Mouse (Mus musculus) small intestine, adult 2 months (tissue): Measurements from ENCODE around the gene Lst1.

Experiments used
- CTCF ChIP-seq: fragments of 200-500 bp; IDR thresholded peaks from 2 replicates; pipeline ENCODE4 v1.5.1; 2012; ENCODE audit warnings: low read depth, mild to moderate bottlenecking, control low read depth, inconsistent platforms, low read length, moderate library complexity, mixed read lengths; ENCODE audit not compliant: insufficient replicate concordance, insufficient read length; ENCODE audit errors: extremely low read depth
- POLR2A ChIP-seq: fragments of 200-500 bp; IDR thresholded peaks from 2 replicates; pipeline ENCODE4 v1.6.1; 2012; ENCODE audit warnings: low read depth, mild to moderate bottlenecking, control low read depth, inconsistent platforms, low read length, moderate library complexity

GRCm38 (mm10) chr17:35152121-35152520 is 36.1 kb downstream of the Lst1 start:
- TF ChIP-seq CTCF = no peak
- no peak for TF ChIP-seq POLR2A
